In the genomic region with DNA sequence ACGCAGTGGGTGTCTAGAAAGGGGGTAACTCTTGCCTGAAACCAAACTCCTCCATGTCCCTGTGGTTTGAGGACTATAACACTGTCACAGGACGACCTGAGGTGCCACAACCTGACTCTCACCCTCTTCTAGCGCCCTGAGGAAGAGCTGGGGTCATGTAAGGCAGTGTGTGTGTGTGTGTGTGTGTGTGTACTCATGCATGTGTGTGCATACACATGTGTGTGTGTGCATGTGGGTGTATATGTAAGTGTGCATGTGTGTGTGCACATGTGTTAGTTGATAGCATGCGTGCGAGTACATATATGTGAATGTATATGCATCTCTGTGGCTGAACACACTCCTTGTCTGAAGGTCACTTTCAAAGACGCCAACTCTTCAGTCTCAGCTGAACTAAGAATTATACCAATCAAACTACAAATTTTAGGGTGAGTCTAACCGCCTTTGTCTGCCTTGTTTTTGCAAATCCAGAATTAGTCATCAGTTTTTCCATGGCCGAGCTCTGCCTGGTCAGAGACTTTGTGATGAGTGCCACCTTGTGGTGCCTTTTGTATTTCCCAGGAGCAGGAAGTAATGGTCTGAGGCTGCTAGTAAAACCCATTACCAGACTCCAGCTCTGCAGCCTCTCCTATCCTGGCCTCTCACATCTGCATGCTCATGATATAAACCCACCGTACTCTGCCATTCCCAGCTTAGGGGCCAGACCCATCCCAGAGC, we compare ENCODE assay signal across 9 mouse cellular contexts. TPM values are rescaled to one million over a fixed set of nuclear protein-coding genes. Genes with fewer than 3 reads are reported as not detected.
DNase-seq lines count a peak whose midpoint lies in the region; ATAC-seq and TF ChIP-seq lines count a peak whose summit lies in the region.
"Had no signal": no experiment of that assay in that cellular context is flagged by ENCODE, and none has a peak within 500 bp of the region (broad histone marks: within the 10 kb centered on the region; RNA-seq: fewer than 3 reads in every experiment).

No protein-coding gene starts in this region.

- no peaks in the 10 kb centered on the region for H3K9me3 ChIP-seq in CH12.LX (replicated peaks; ENCODE audit: low read length)
- no peaks in the 10 kb centered on the region for H3K9me3 ChIP-seq in forebrain, embryonic 10.5 days
- no peaks in the 10 kb centered on the region for H3K9me3 ChIP-seq in heart, embryonic 15.5 days (replicated peaks)
- H3K9me3 ChIP-seq in liver, embryonic 14.5 days (ENCODE audit: control insufficient read depth, low read length), result no peaks in the 10 kb centered on the region
- H3K9me3 ChIP-seq: embryonic facial prominence, embryonic 15.5 days had no signal

- 65% methylated on average over 9 of the region's 9 CpGs for WGBS in forebrain, embryonic 10.5 days
- 54% methylated on average over 9 of the region's 9 CpGs for WGBS in heart, embryonic 15.5 days
- 46% methylated on average over 9 of the region's 9 CpGs for WGBS in liver, embryonic 14.5 days (ENCODE audit: insufficient replicate concordance)

- no peak overlapping the region for H3K9ac ChIP-seq in CH12.LX (ENCODE audit: insufficient read depth, low read depth)
- H3K9ac ChIP-seq in heart, embryonic 15.5 days, result no peak overlapping the region
- no peak overlapping the region for H3K9ac ChIP-seq in liver, embryonic 14.5 days (replicated peaks)
- H3K9ac ChIP-seq: embryonic facial prominence, embryonic 15.5 days had no signal

- in situ Hi-C loops in CH12.LX (cut with MboI; ENCODE audit: low pct_ligation_motif_present, low pct_unique_long_range_greater_than_20kb, low sequenced_read_pairs), result loop anchor here (25.0 kb wide), 1 partner anchor 226 kb away; no protein-coding TSS in a partner anchor

- peaks cover 0 to 16% of the 10 kb centered on the region in 2 experiments; a peak in 1 of 4 replicates for H3K4me1 ChIP-seq in CH12.LX (ENCODE audit: control insufficient read depth in 1 of 2, insufficient read depth in 2 of 2)
- H3K4me1 ChIP-seq in forebrain, embryonic 10.5 days, result peaks cover 20% of the 10 kb centered on the region
- H3K4me1 ChIP-seq in heart, embryonic 15.5 days (replicated peaks), result peaks cover 6% of the 10 kb centered on the region; the same call in 1 of the 2 replicates
- H3K4me1 ChIP-seq in liver, embryonic 14.5 days (replicated peaks; ENCODE audit: control insufficient read depth in 2 of 2, insufficient read depth in 2 of 2, low read length in 1 of 2), result peaks cover 0 to 6% of the 10 kb centered on the region in 2 experiments; a peak in 2 of 4 replicates

- TF ChIP-seq EP300 in CH12.LX (IDR thresholded peaks at IDR 0.05; ENCODE audit: low read length), result peak; percentile 52; the same call in 1 of the 2 replicates
- TF ChIP-seq EP300 in liver, embryonic 14.5 days (IDR thresholded peaks at IDR 0.05; ENCODE audit: low read depth), result no peak

- TF ChIP-seq CTCF in CH12.LX (conservative IDR thresholded peaks at IDR 0.05 in 1 of 2, IDR thresholded peaks at IDR 0.05 in 1 of 2; ENCODE audit: low read depth in 2 of 2, low read length in 2 of 2), result peak; percentile 40 to 87; a peak in 3 of 4 replicates
- peak; percentile 55 for TF ChIP-seq CTCF in liver, embryonic 14.5 days (IDR thresholded peaks at IDR 0.05; ENCODE audit: low read depth)

- no peak overlapping the region for H3K4me2 ChIP-seq in CH12.LX (ENCODE audit: insufficient read depth, low read depth, poor library complexity, severe bottlenecking)
- H3K4me2 ChIP-seq in heart, embryonic 15.5 days, result no peak overlapping the region
- H3K4me2 ChIP-seq in liver, embryonic 14.5 days (ENCODE audit: low read depth), result no peak overlapping the region
- H3K4me2 ChIP-seq: embryonic facial prominence, embryonic 15.5 days had no signal

- peaks cover 1% of the 10 kb centered on the region for H3K27me3 ChIP-seq in CH12.LX (replicated peaks)
- peaks cover 4% of the 10 kb centered on the region; the same call in 1 of the 2 replicates for H3K27me3 ChIP-seq in forebrain, embryonic 10.5 days (ENCODE audit: poor library complexity, severe bottlenecking)
- no peaks in the 10 kb centered on the region for H3K27me3 ChIP-seq in heart, embryonic 15.5 days
- no peaks in the 10 kb centered on the region for H3K27me3 ChIP-seq in liver, embryonic 14.5 days (ENCODE audit: control insufficient read depth, insufficient read depth, low read length)
- H3K27me3 ChIP-seq: embryonic facial prominence, embryonic 15.5 days had no signal

- dilution Hi-C loops in CH12.LX (cut with MboI; ENCODE audit: extremely low pct_ligation_motif_present, extremely low pct_unique_long_range_greater_than_20kb, low sequenced_read_pairs), result no loop called here

- DNase-seq in CH12.LX (ENCODE audit: extremely low read depth), result peak; percentile 84
- DNase-seq in brain, adult 2 months (ENCODE audit: low read depth, low spot score), result peak; percentile 91
- peak; percentile 77 for DNase-seq in forebrain, embryonic 10.5 days (ENCODE audit: extremely low spot score, low spot score)
- peak; percentile 75 to 92 for DNase-seq in kidney, postnatal 25 days
- peak in 2 of 3 experiments; percentile 13 to 33 for DNase-seq in liver, embryonic 14.5 days (ENCODE audit: low read depth in 3 of 3, low spot score in 3 of 3)
- peak; percentile 56 for DNase-seq in ovary, postnatal 10 days (ENCODE audit: low spot score)
- peak; percentile 36 for DNase-seq in thymus, postnatal 0 days (ENCODE audit: low spot score)

- no peak overlapping the region for H3K27ac ChIP-seq in CH12.LX (ENCODE audit: insufficient read depth, low read depth)
- H3K27ac ChIP-seq in forebrain, embryonic 10.5 days, result peak overlapping the region; percentile 75
- H3K27ac ChIP-seq in heart, embryonic 15.5 days, result no peak overlapping the region
- H3K27ac ChIP-seq in liver, embryonic 14.5 days, result no peak overlapping the region
- H3K27ac ChIP-seq: embryonic facial prominence, embryonic 15.5 days had no signal

- H3K36me3 ChIP-seq in CH12.LX (replicated peaks in 1 of 2; ENCODE audit: control insufficient read depth in 1 of 2, insufficient read depth in 1 of 2, low read length in 1 of 2), result no peaks in the 10 kb centered on the region
- H3K36me3 ChIP-seq in forebrain, embryonic 10.5 days (replicated peaks), result no peaks in the 10 kb centered on the region
- H3K36me3 ChIP-seq in heart, embryonic 15.5 days, result no peaks in the 10 kb centered on the region
- no peaks in the 10 kb centered on the region for H3K36me3 ChIP-seq in liver, embryonic 14.5 days (replicated peaks; ENCODE audit: control insufficient read depth, insufficient read depth, low read depth)
- H3K36me3 ChIP-seq: embryonic facial prominence, embryonic 15.5 days had no signal

- ATAC-seq in heart, embryonic 15.5 days (replicated peaks; ENCODE audit: insufficient number of reproducible peaks, insufficient read depth, low FRiP score, low read depth), result 0 out of 2 replicates have a peak, but pooled peaks have one; percentile 50
- ATAC-seq in liver, embryonic 14.5 days (ENCODE audit: insufficient read depth), result no peak

- peak; percentile 91 for TF ChIP-seq RAD21 in CH12.LX (IDR thresholded peaks at IDR 0.05; ENCODE audit: low read depth, low read length)

- TF ChIP-seq POLR2A in CH12.LX (IDR thresholded peaks at IDR 0.05; ENCODE audit: low read depth, low read length), result no peak

- no peak overlapping the region for H3K4me3 ChIP-seq in CH12.LX (replicated peaks in 1 of 3; ENCODE audit: low read depth in 2 of 3, low read length in 2 of 3, poor library complexity in 1 of 3)
- H3K4me3 ChIP-seq in forebrain, embryonic 10.5 days, result no peak overlapping the region
- H3K4me3 ChIP-seq in heart, embryonic 15.5 days, result no peak overlapping the region
- no peak overlapping the region for H3K4me3 ChIP-seq in liver, embryonic 14.5 days (ENCODE audit: insufficient read depth in 1 of 2, low read depth in 2 of 2, low read length in 2 of 2)
- H3K4me3 ChIP-seq: embryonic facial prominence, embryonic 15.5 days had no signal

- H3K79me2 ChIP-seq in CH12.LX (replicated peaks; ENCODE audit: control insufficient read depth, extremely low read depth, insufficient read depth, poor library complexity, severe bottlenecking), result no peaks in the 10 kb centered on the region

TF ChIP-seq in CH12.LX, 34 proteins besides CTCF, POLR2A, EP300 and RAD21 (continues in another document):
- TF ChIP-seq MAZ (IDR thresholded peaks at IDR 0.05; ENCODE audit: low read depth, low read length), result no peak
- no peak for TF ChIP-seq ZNF384 (IDR thresholded peaks at IDR 0.05; ENCODE audit: low read depth, low read length)
- TF ChIP-seq ZMIZ1 (IDR thresholded peaks at IDR 0.05; ENCODE audit: low read depth, low read length), result no peak
- TF ChIP-seq SIN3A (IDR thresholded peaks at IDR 0.05; ENCODE audit: low read length), result 0 out of 2 replicates have a peak, but pooled peaks have one; percentile 27
- TF ChIP-seq ZC3H11A (IDR thresholded peaks at IDR 0.05; ENCODE audit: low read depth, low read length), result peak; percentile 48; the same call in 1 of the 2 replicates
- peak; percentile 72; the same call in 1 of the 2 replicates for TF ChIP-seq MAFK (IDR thresholded peaks at IDR 0.05; ENCODE audit: insufficient replicate concordance, low read length)
- TF ChIP-seq TCF12 (IDR thresholded peaks at IDR 0.05; ENCODE audit: low read depth, low read length), result no peak
- no peak for TF ChIP-seq NRF1 (IDR thresholded peaks at IDR 0.05; ENCODE audit: low read depth, low read length)
- no peak for TF ChIP-seq ZKSCAN1 (IDR thresholded peaks at IDR 0.05; ENCODE audit: borderline replicate concordance, low read depth, low read length)
- peak; percentile 79 for TF ChIP-seq JUND (conservative IDR thresholded peaks at IDR 0.05; ENCODE audit: low read depth, low read length)
- peak; percentile 62 for TF ChIP-seq JUN (IDR thresholded peaks at IDR 0.05; ENCODE audit: insufficient read depth, low read depth, low read length)
- TF ChIP-seq ETS1 (conservative IDR thresholded peaks at IDR 0.05; ENCODE audit: low read depth, low read length), result no peak
- no peak for TF ChIP-seq KAT2A (IDR thresholded peaks at IDR 0.05; ENCODE audit: insufficient replicate concordance, low read length)
- TF ChIP-seq MEF2A (IDR thresholded peaks at IDR 0.05; ENCODE audit: borderline replicate concordance, low read depth, low read length), result peak; percentile 63; the same call in 1 of the 2 replicates
- no peak for TF ChIP-seq NELFE (IDR thresholded peaks at IDR 0.05; ENCODE audit: low read depth, low read length)
- TF ChIP-seq TBP (conservative IDR thresholded peaks at IDR 0.05; ENCODE audit: low read depth, low read length), result no peak
- no peak for TF ChIP-seq MYC (IDR thresholded peaks at IDR 0.05; ENCODE audit: low read depth, low read length)

RNA-seq across cellular contexts. Expression of a gene that starts 14.6 kb away (rescaled TPM):
- total RNA-seq in CH12.LX (2012; rRNA removed), result 58.6 and 76.6 TPM in 2 replicates
- total RNA-seq in CH12.LX (2014; rRNA removed), result 104 and 113 TPM in 2 replicates
- polyA plus RNA-seq in CH12.LX (2012; ENCODE audit: insufficient read length, low read depth), result 86.2 and 98.2 TPM in 2 replicates
- 189 and 196 TPM in 2 replicates for polyA plus RNA-seq in forebrain, embryonic 10.5 days (2016; fragmentation: Nextera tagmentation; extraction: Ambion mirVana)
- 104 and 117 TPM in 2 replicates for polyA plus RNA-seq in heart, embryonic 15.5 days (2015; fragmentation: Nextera tagmentation; extraction: Ambion mirVana)
- polyA plus RNA-seq in liver, embryonic 14.5 days (2012; rRNA removed), result 28.3 and 30.3 TPM in 2 replicates
- 40.3 and 41.4 TPM in 2 replicates for polyA plus RNA-seq in liver, embryonic 14.5 days (2014; fragmentation: Nextera tagmentation; extraction: Ambion mirVana)
- 96.4 and 106 TPM in 2 replicates for polyA plus RNA-seq in thymus, postnatal 0 days (2015; fragmentation: Nextera tagmentation; extraction: Ambion mirVana)

Comparison
In these comparisons a context has a peak if more than half of its experiments do, and no peak if none do; other contexts are left out.
1. DNase-seq: peak in every context shown above with its lines; median percentile 91 in brain, adult 2 months; 84 in CH12.LX; 84 in kidney, postnatal 25 days; 77 in forebrain, embryonic 10.5 days; 56 in ovary, postnatal 10 days; 36 in thymus, postnatal 0 days; 23 in liver, embryonic 14.5 days.